Mouse (Mus musculus): ENCODE results near the gene Dync1i1. TPM values are rescaled to one million over a fixed set of nuclear protein-coding genes. Genes with fewer than 3 reads are reported as not detected.
A peak's percentile ranks its signal among the peaks of the same experiment; 100 is the strongest.

The Dync1i1 gene
- polyA plus RNA-seq, 1 experiment from 2014 or later, result 3.7 TPM

GRCm38 (mm10) chr6:5734398-5734797, 9.0 kb downstream of the Dync1i1 start:
- no peak overlapping the region for H3K9ac ChIP-seq
- H3K36me3 ChIP-seq, result no peaks in the 10 kb centered on the region
- ATAC-seq (replicated peaks; ENCODE audit: low FRiP score), result peak; percentile 77; the same call in 1 of the 2 replicates
- no peaks in the 10 kb centered on the region for H3K27me3 ChIP-seq
- H3K9me3 ChIP-seq (replicated peaks), result no peaks in the 10 kb centered on the region
- H3K27ac ChIP-seq, result no peak overlapping the region
- no peak overlapping the region for H3K4me3 ChIP-seq (replicated peaks)
- no peaks in the 10 kb centered on the region for H3K4me1 ChIP-seq
- H3K4me2 ChIP-seq, result no peak overlapping the region

GRCm38 (mm10) chr6:5734862-5735261, 9.4 kb downstream of the Dync1i1 start:
- no peak overlapping the region for H3K27ac ChIP-seq
- no peaks in the 10 kb centered on the region for H3K36me3 ChIP-seq
- peak; percentile 46; the same call in 1 of the 2 replicates for ATAC-seq (replicated peaks; ENCODE audit: low FRiP score)
- H3K27me3 ChIP-seq, result no peaks in the 10 kb centered on the region
- no peak overlapping the region for H3K4me3 ChIP-seq (replicated peaks)
- H3K9me3 ChIP-seq (replicated peaks), result no peaks in the 10 kb centered on the region
- 86% methylated on average over 1 of the region's 1 CpGs for WGBS
- H3K9ac ChIP-seq, result no peak overlapping the region
- no peaks in the 10 kb centered on the region for H3K4me1 ChIP-seq
- H3K4me2 ChIP-seq, result no peak overlapping the region

GRCm38 (mm10) chr6:5739711-5740110, 14.3 kb downstream of the Dync1i1 start:
- no peak overlapping the region for H3K27ac ChIP-seq
- no peaks in the 10 kb centered on the region for H3K36me3 ChIP-seq
- whole genome bisulfite sequencing, result 80% methylated on average over 7 of the region's 7 CpGs

GRCm38 (mm10) chr6:5741395-5742032, 16.1 kb downstream of the Dync1i1 start:
- Histone ChIP-seq H3K27ac (no peak overlapping the region), H3K4me3 (replicated peaks) (no peak overlapping the region), H3K4me1 (no peaks in the 10 kb centered on the region), H3K9me3 (replicated peaks) (no peaks in the 10 kb centered on the region), H3K4me2 (no peak overlapping the region), H3K27me3 (no peaks in the 10 kb centered on the region), H3K36me3 (no peaks in the 10 kb centered on the region), H3K9ac (no peak overlapping the region)
- ATAC-seq (replicated peaks; ENCODE audit: low FRiP score), result no peak
- 85% methylated on average over 6 of the region's 6 CpGs for WGBS

More at GRCm38 (mm10) chr6:5739711-5740110, 14.3 kb downstream of the Dync1i1 start:
- no peaks in the 10 kb centered on the region for H3K4me1 ChIP-seq
- H3K27me3 ChIP-seq, result no peaks in the 10 kb centered on the region
- ATAC-seq (replicated peaks; ENCODE audit: low FRiP score), result no peak
- no peak overlapping the region for H3K9ac ChIP-seq
- H3K4me3 ChIP-seq (replicated peaks), result no peak overlapping the region
- no peaks in the 10 kb centered on the region for H3K9me3 ChIP-seq (replicated peaks)
- no peak overlapping the region for H3K4me2 ChIP-seq

- H3K27ac ChIP-seq, result no peak overlapping the region
- ATAC-seq (replicated peaks; ENCODE audit: low FRiP score), result peak; percentile 58
- no peak overlapping the region for H3K9ac ChIP-seq
- H3K9me3 ChIP-seq (replicated peaks), result no peaks in the 10 kb centered on the region
- H3K4me2 ChIP-seq, result no peak overlapping the region
- 59% methylated on average over 6 of the region's 6 CpGs for WGBS
- H3K4me1 ChIP-seq, result no peaks in the 10 kb centered on the region
- no peak overlapping the region for H3K4me3 ChIP-seq (replicated peaks)
- H3K36me3 ChIP-seq, result no peaks in the 10 kb centered on the region
- H3K27me3 ChIP-seq, result no peaks in the 10 kb centered on the region
Observed at GRCm38 (mm10) chr6:5750079-5750711, 24.8 kb downstream of the Dync1i1 start.

- Histone ChIP-seq H3K27me3 (no peaks in the 10 kb centered on the region), H3K4me3 (replicated peaks) (no peak overlapping the region), H3K4me1 (no peaks in the 10 kb centered on the region), H3K27ac (no peak overlapping the region), H3K4me2 (no peak overlapping the region), H3K36me3 (no peaks in the 10 kb centered on the region), H3K9me3 (replicated peaks) (no peaks in the 10 kb centered on the region), H3K9ac (no peak overlapping the region)
- ATAC-seq (replicated peaks; ENCODE audit: low FRiP score), result no peak
- 73% methylated on average over 16 of the region's 16 CpGs for WGBS
Observed at GRCm38 (mm10) chr6:5752128-5752527, 26.7 kb downstream of the Dync1i1 start.

- Histone ChIP-seq H3K9me3 (replicated peaks) (no peaks in the 10 kb centered on the region), H3K27me3 (no peaks in the 10 kb centered on the region), H3K36me3 (no peaks in the 10 kb centered on the region), H3K4me2 (no peak overlapping the region), H3K4me3 (replicated peaks) (no peak overlapping the region), H3K4me1 (no peaks in the 10 kb centered on the region), H3K27ac (no peak overlapping the region), H3K9ac (no peak overlapping the region)
- ATAC-seq (replicated peaks; ENCODE audit: low FRiP score), result no peak
- WGBS, result 67% methylated on average over 5 of the region's 5 CpGs
Observed at GRCm38 (mm10) chr6:5752617-5753016, 27.2 kb downstream of the Dync1i1 start.

GRCm38 (mm10) chr6:5756509-5757130, 31.2 kb downstream of the Dync1i1 start:
- no peaks in the 10 kb centered on the region for H3K36me3 ChIP-seq
- H3K4me2 ChIP-seq, result no peak overlapping the region
- no peak overlapping the region for H3K9ac ChIP-seq
- no peak for ATAC-seq (replicated peaks; ENCODE audit: low FRiP score)
- H3K27ac ChIP-seq, result no peak overlapping the region
- WGBS, result 54% methylated on average over 5 of the region's 5 CpGs
- H3K27me3 ChIP-seq, result no peaks in the 10 kb centered on the region
- no peak overlapping the region for H3K4me3 ChIP-seq (replicated peaks)
- no peaks in the 10 kb centered on the region for H3K4me1 ChIP-seq
- no peaks in the 10 kb centered on the region for H3K9me3 ChIP-seq (replicated peaks)

- no peak for ATAC-seq (replicated peaks; ENCODE audit: low FRiP score)
- no peaks in the 10 kb centered on the region for H3K27me3 ChIP-seq
- 63% methylated on average over 2 of the region's 2 CpGs for WGBS
- H3K4me3 ChIP-seq (replicated peaks), result no peak overlapping the region
- no peak overlapping the region for H3K9ac ChIP-seq
- H3K36me3 ChIP-seq, result no peaks in the 10 kb centered on the region
- H3K9me3 ChIP-seq (replicated peaks), result no peaks in the 10 kb centered on the region
- H3K4me1 ChIP-seq, result no peaks in the 10 kb centered on the region
- H3K4me2 ChIP-seq, result no peak overlapping the region
- no peak overlapping the region for H3K27ac ChIP-seq
Observed at GRCm38 (mm10) chr6:5762943-5763342, 37.5 kb downstream of the Dync1i1 start.

- H3K27ac ChIP-seq, result no peak overlapping the region
- 75% methylated on average over 1 of the region's 1 CpGs for WGBS
- H3K4me1 ChIP-seq, result no peaks in the 10 kb centered on the region
- H3K9me3 ChIP-seq (replicated peaks), result no peaks in the 10 kb centered on the region
- ATAC-seq (replicated peaks; ENCODE audit: low FRiP score), result no peak
- H3K36me3 ChIP-seq, result no peaks in the 10 kb centered on the region
- H3K4me3 ChIP-seq (replicated peaks), result no peak overlapping the region
- no peak overlapping the region for H3K4me2 ChIP-seq
- no peaks in the 10 kb centered on the region for H3K27me3 ChIP-seq
- H3K9ac ChIP-seq, result no peak overlapping the region
Observed at GRCm38 (mm10) chr6:5768576-5768975, 43.1 kb downstream of the Dync1i1 start.

GRCm38 (mm10) chr6:5770283-5770682, 44.8 kb downstream of the Dync1i1 start:
- no peak for ATAC-seq (replicated peaks; ENCODE audit: low FRiP score)
- Histone ChIP-seq H3K9ac (no peak overlapping the region), H3K4me2 (no peak overlapping the region), H3K27me3 (no peaks in the 10 kb centered on the region), H3K36me3 (no peaks in the 10 kb centered on the region), H3K4me3 (replicated peaks) (no peak overlapping the region), H3K9me3 (replicated peaks) (no peaks in the 10 kb centered on the region), H3K4me1 (no peaks in the 10 kb centered on the region), H3K27ac (no peak overlapping the region)
- 85% methylated on average over 4 of the region's 4 CpGs for WGBS

- Histone ChIP-seq H3K9me3 (replicated peaks) (no peaks in the 10 kb centered on the region), H3K4me2 (no peak overlapping the region), H3K27ac (no peak overlapping the region), H3K4me3 (replicated peaks) (no peak overlapping the region), H3K36me3 (no peaks in the 10 kb centered on the region), H3K4me1 (no peaks in the 10 kb centered on the region), H3K27me3 (no peaks in the 10 kb centered on the region), H3K9ac (no peak overlapping the region)
- no peak for ATAC-seq (replicated peaks; ENCODE audit: low FRiP score)
- WGBS, result 81% methylated on average over 3 of the region's 3 CpGs
Observed at GRCm38 (mm10) chr6:5775461-5775860, 50.0 kb downstream of the Dync1i1 start.
